Mouse (Mus musculus) ovary, postnatal 14 days (tissue): ENCODE measurements around the gene Cyp2w1.
A peak's percentile ranks its signal among the peaks of the same experiment; 100 is the strongest.
"Not testable (repeated sequence)": the region's sequence is repeated elsewhere in the genome, so short reads cannot be mapped to it uniquely, and the experiment has no call there.

Source experiments
- DNase-seq: peaks from one replicate; pipeline ENCODE4 v3.0.0; 2022; ENCODE audit warnings: low spot score

The Cyp2w1 gene

DNA sequence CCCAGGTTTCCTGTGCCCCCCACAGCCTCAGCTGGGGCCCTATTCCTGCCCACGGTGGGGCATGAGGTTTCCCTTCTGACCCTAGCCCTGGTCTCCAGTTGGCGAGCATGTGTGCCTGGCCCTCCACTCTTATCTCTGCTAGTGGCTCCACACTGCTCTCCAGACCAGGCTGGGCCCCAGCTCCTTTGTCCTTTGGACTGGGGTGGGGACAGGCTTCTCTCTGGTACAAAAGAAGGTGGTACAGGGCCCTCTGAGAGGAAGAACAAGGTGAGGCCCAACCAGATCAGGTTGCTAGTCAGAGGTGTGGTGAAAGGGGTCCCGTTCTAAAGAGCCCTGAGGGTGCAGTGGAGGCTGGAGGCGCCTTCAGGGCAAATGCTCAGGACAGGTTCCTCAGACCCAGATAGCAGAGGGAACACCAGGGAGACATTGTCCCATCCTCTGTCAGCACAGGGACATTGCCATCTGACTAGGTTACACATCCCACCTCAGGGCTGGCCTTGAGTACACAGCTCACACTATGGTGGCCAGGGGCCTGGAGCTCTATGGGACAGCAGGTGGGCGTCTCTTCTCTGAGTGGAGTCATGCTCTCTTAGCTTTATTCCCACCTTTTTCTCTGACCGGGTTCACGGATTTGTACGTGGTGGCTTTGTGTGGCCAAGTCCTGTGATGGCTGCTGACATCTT is 19.7 kb upstream of the Cyp2w1 start:
- DNase-seq = no peak

DNA sequence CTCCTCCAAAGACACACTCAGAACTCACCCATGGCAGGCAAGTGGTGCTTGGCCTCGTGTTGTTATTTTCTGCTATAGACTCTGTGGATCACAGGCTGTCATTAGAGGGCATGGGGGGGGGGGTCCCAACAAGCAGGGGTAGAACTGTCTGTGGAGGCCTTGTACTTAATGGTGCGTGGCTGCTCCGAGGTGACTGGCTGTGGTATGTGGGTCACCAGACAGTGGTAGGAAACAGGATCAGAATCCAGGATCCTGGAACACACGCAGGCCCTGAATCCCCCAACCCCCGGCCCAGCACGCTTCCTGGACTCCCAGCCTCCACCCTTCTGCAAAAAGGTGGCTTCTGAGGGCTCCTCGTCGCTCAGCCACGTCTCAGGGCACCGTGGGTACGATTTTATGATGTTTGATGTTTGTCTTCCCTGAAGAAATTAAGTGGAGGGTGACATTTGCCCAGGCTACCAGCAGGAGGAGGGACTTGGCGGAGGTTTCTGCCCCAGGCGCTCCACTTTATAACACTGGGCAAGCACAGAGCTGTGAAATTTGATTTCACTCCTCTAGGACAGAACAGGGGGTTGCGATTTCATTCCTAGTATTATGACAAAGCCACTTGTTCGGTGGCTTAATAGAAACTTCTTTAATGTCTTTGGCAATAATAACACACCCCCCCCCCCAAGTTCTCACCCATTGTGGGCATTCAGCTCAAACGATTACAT is 19.0 kb upstream of the Cyp2w1 start:
- DNase-seq = no peak

DNA sequence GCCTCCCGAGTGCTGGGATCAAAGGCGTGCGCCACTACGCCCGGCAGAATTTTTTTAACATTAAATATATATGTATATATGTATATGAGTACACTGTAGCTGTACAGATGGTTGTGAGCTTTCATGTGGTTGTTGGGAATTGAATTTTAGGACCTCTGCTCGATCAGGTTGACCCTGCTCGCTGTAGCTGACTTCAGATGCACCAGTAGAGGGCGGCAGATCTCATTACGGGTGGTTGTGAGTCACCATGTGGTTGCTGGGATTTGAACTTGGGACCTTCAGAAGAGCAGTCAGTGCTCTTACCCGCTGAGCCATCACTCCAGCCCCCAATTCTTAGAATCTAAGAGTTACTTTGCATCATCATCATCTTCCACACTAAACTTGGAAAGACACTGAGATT is 18.0 kb upstream of the Cyp2w1 start:
- not testable (repeated sequence) for DNase-seq

DNA sequence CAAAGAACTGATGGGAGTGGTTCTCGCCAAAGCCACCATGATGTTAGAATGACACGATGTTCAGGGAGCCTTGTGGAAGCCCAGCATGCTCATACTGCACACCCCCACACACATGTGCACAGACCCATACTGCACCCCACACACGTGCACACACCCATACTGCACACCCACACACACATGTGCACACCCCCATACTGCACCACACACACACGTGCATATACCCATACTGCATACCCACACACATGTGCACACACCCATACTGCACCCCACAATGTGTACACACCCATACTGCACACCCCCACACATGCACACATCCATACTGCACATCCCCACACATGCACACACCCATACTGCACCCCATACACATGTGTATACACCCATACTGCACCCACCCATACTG is 16.8 kb upstream of the Cyp2w1 start:
- DNase-seq = no peak

DNA sequence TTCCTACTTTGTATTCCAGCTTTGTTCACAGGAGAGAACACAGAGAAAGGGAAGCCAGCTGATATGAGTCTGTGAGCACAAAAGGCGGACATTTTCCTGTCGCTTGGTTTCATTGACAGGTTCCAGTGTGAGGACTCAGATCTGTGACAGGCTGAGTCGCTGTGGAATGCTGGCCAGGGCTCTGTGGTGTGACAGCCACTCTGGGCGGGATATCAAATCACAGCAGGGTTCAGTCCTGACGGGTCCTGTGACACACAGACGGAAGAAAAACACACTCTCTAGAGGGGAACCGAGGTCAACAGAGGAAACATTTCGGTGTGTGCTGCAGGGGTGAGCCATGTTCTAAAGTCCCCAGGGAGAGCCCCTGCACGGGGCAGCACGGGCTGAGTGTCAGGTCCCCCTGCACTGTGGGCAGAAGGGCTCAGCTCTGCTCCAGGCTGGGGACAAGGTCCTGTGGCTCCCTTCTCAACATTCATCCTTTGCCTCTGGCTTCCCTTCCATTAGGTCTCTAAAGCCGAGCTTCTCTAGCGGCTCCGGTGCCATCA is 14.5 kb upstream of the Cyp2w1 start:
- DNase-seq = no peak

DNA sequence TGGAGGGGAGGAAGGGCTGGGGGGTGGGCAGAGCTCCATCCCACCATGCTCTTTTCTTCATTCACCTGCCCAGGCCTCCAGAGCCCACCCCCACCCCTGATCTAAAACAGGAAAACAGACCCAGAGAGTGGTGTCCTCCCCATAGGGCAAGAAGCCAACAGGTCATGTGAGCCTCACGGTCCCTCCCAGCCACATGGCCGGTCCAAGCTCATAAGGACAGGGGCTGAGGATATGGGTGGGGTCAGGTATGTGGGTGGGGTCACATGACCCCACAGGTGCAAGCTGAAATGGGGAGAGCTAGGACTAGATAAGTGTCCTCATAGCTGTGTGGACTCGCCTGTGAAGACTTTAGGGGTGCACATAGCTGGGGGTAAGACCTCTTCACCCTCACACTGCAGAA is 14.0 kb upstream of the Cyp2w1 start:
- no peak for DNase-seq

DNA sequence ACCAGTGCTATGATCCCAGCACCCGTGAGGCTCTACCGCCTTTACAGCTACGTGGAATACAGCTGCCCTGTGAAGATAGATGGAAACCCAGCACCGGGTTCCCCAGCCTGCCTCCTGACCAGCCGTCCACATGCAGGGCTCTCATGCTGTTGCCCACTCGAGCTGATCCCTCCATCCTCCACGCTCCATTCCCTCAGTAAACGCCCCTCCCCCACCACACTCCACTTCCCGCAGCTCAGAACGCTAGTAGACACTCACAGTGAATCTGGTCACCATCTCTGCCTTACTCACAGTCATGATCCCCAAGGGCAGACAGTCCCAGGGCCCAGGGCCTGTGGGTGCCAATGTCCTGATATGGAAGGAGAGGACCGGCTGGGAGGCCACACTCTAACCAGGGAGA is 13.5 kb upstream of the Cyp2w1 start:
- DNase-seq = no peak

DNA sequence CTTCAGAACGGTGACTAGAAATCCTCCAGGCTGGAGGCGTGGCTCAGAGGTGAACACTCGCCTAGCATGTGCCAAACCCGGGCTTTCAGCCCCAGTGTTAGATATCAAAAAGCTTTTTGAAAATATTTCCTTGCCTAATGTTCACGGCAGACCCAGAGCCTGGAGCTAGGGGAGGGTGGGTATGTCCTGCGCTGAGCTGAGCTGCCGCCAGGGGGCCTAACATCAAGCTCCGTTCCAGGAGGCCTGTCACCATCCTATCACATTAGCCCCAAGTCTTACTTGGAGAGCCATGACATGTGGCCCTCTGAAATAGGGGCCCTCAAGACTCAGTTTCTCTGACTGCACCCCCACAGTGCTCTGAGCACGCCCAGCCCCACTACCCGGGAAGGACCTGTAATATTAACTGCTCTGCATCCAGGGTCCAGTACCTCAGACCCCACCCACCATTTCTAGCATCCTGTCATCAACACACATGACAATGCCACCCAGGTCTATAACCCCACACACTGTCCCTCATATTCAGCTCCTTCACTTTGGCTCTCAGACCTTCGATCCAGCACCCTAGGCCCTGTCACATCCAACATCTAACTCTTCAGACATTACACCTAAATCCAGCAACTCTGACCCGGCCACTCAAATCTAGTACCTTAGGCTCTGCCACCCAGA is 8.3 kb upstream of the Cyp2w1 start:
- DNase-seq = peak; percentile 69

DNA sequence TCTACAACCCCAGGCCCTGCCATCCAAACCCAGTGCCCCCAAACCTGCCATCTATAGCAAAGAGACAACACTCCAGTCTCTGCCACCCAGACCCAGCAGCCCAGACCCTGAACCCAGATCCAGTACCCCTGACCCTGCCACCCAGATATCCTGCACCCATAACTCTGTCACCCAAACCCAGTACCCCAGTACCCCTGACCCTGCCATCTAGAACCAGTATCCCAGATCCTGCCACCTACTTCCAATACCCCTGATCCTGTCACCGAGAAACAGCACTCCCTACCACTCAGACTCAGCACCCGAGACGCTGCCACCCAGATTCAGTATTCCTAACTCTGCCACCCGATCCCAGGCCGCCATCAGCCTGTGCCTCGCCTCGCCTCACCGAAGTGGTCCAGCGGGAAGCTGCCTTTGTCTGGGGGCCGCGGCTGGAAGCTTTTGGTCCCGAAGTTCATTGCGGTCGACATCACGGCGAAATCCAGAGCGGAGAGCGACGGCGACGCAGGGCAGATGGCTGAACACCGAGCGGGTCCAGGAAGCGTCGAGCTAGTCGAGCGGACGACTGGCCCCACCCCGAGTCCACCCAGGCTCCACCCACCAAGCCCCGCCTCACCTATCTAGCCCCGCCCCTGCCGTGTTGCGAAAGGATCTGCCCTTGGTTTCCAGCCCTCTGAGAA is 7.6 kb upstream of the Cyp2w1 start:
- DNase-seq = peak; percentile 98

DNA sequence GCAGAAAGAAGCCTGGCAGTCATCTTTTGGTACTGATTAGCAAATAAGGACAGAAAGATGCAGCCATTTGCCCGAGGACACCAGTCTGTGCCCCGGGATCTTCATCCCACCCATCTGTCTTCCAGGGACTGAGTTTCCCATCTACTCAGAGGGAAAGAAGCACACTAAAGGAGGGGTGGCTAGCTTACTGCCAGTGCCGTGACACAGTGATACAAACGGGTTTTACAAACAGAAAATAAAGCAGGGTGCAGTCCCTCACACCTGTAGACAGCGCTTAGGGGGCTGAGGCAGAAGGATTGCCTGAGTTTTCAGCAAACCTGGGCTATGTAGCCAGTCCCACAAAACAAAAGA is 7.1 kb upstream of the Cyp2w1 start:
- no peak for DNase-seq

DNA sequence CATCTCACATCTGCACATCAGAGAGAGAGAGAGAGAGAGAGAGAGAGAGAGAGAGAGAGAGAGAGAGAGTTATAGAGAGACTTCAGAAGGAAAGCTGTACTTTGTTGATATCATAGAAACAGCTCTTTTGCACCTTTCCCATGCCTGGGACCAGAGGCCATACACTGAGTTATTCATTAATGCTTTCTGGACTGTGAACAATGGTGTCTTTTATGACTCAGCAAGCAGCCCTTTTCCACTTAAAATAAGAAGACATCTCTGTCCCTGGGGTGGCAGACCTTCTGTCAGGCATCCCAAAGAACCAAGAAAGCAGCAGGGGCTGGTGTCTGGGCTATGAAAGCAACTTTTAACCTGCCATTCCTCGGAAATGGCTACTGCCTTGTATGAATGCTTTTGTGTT is 5.2 kb upstream of the Cyp2w1 start:
- no peak for DNase-seq

DNA sequence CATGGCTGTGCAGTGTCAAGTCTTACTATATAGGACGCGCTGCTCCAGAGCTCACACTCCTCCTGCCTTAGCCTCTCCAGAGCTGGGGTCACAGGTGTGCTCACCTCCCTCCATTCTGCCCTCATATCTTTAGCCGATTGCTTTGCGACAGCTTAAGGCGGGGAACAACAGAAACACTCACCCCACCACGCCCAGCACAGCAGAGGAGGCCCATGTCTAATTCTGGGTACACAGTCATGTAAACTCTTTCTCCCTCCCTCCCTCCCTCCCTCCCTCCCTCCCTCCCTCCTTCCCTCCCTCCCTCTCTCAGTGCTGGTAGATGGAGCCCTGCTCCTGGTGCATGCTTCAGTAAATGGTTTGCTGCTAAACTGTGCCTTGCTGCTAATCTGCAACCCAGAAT is 2.7 kb upstream of the Cyp2w1 start:
- DNase-seq = no peak

DNA sequence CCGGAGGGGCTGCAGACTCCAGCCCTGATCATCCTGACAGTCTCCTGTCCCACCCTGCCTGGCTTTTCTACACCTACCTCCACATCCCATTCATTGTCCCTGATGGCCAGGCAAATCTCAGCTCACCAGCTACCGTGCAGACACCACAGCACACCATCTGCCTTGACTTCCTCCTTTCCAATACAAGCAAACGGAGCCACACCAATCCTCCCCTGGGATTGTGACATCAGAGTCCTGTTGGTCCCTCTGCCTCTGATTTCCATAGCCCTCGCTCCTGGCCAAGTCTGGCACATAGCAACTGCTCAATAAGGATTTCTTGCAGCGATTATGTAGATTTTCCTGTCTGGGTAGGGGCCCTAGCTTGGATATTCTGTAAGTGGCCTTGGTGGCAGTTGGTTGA is 1.3 kb upstream of the Cyp2w1 start, which contains the start of gene Cox19:
Gene Cox19 (minus strand): TSS at position 285 of the 400 bp plus-strand sequence.
- no peak for DNase-seq

DNA sequence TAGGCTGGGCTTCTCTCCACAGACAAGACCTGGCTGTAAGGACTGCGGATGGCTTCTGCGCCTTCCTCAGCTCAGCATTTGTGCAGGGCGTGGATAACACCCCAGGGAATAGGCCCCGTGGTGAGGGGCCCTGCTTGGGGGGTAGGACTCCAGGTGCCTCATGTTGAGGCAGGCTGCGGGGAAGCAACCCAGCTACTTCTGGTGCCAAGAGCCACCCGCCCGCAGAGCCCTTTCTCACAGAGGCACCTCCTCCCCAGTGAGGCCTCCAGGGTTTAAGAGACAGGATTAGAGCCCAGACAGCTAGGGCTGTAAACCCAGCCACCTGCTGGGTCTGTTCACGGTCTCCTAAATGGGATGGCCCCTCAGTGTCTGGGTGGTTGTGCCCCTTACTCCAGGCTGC is 789 bp upstream of the Cyp2w1 start:
- no peak for DNase-seq

DNA sequence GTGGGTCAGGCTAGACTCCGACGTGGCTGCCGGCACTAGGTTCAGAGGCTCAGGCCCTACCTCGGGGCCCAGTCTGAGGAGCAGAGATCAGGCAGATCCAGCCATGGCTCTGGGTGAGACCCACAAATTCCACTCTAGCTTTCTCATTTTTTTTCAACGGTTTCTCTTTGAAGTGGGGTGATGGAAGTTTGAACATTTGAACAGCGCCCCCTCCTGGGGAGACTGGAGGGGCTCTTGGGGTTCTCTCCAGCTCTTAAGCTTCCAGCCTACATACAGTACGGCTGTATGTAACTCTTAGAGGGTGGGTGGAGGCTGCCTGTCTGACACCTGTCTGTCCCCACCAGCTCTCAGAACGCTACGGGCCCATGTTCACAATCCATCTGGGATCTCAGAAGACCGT is 1.1 kb downstream of the Cyp2w1 start:
- DNase-seq = no peak

DNA sequence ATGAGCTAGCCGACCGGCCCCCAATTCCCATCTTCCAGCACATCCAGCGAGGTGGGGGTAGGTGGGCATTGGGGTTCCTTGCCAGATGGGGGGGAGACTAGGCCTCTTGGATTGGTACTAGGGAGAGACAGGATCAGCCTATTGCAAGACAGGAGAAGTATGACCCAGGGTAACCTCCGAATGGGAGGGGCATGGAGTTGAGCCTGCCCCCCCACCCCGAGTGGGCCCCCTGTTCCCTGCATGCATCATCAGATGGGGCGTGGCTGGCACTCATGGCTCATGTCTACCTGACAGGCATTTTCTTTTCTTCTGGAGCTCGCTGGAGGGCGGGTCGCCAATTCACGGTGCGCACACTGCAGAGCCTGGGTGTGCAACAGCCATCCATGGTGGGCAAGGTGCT is 1.5 kb downstream of the Cyp2w1 start:
- no peak for DNase-seq

DNA sequence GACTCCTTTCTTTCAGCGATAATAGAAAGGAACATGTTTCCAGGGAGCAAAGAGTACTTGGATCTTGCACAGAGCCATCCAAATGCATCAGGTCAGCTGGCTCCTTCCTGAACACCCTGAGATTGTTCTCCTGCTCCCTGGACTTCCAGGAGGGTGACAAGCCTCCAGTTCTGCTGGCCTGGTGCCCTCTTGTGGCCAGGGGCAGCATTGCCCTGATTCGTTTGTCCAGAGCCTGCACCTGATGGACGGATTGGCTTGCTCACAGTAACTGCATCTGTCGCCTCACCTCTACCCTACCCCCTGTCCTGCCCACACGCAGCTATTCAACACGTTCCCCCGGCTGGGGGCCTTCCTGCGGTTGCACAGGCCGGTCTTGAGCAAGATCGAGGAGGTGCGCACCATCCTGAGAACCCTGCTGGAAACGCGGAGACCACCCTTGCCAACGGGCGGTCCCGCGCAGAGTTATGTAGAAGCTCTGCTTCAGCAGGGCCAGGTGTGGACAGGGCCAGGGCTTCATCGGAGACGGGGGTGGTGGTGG is 2.9 kb downstream of the Cyp2w1 start:
- DNase-seq = peak; percentile 84

DNA sequence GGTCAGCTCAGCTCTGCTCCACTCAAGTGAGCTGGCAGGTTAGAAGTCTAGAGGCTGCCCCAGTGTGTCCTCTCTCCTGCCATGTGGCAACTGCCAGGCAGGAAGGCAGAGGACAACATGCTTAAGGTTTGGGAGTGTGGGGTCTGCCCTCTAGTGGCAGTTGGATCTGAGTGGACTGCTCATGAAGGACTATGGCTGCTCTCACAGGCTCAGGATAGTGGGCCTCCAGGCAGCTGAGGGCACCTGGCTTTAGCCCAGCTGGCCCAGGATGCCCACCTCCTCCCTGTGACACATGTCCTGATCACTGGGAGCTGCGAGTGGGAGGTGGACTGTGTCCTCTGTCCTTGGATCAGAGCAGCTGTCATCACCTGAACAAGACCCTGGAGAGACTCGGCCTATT is 6.2 kb downstream of the Cyp2w1 start:
- DNase-seq = no peak

DNA sequence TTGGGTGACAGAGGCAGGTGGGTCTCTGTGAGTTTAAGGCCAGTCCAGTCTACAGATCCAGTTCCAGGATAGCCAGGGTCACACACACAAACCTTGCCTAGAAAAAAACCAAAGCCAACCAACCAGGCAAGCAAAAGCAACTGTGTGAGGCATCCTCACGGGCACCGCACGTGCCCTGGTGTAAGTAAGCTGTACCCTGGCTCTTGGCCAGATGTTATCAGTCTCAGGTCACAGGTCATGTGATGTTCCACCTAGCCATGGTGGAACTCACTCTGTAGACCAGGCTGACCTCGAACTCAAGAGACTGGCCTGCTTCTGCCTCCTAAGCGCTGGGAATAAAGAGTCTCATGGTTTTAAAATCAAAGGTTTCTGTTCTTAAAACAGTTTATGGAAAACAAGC is 6.8 kb downstream of the Cyp2w1 start:
- DNase-seq = no peak

DNA sequence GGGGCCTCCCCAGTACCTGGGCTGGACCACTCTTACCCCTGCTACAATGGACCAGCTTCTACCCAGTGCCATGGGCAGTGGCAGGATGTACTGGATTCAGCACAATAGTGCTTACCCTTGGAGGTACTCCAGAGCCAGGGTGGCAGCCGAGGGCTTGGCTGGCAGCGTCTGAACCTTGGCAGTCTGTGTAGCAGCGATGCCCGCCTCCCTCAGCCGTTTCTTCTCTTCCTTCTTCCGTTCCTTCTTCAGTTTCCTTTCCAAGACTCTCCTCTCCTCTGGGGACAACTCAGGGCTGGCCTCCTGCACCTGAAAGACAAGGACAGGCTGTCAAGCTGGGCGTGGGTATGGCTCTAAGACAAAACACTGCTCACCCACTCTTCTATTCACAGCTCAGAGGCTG is 11.4 kb downstream of the Cyp2w1 start:
- no peak for DNase-seq

DNA sequence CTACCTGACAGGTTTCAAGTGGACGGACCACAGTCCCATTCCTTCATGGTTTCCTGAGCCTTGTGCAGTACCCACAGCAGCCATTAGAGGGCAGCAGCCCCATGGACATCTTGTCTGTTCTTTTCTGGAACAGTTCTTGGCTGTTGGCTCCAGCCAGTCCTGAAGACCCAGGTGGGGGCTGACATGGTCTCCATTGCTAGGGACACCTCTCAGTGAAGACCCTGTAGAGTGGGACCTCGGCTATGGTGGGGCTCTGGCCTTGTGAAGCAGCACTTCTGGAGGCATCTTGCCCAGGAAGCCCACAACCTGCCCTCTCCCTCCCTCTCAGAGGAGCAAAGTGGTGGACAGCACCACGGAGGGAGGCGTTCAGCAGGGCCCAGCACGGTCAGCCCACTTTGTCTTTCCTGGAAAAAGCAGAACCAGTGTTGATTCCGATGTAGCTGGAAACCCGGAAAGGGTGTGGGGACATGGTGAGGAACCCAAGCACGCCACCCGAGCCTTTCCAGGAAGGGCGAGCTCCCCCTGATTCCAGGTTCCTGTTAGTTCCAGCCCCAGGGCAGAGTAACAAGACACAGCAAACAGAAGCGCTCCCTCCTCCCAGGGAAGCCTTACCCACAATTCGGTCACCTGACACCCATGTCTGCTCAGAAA is 12.0 kb downstream of the Cyp2w1 start:
- DNase-seq = peak; percentile 95
